Mouse (Mus musculus) thymus, adult 2 months (tissue): ENCODE results near the gene Olfr1248. TPM values are rescaled to one million over a fixed set of nuclear protein-coding genes. Genes with fewer than 3 reads are reported as not detected.
"Not testable (repeated sequence)": the region's sequence is repeated elsewhere in the genome, so short reads cannot be mapped to it uniquely, and the experiment has no call there.

Experiments
- DNase-seq: peaks from one replicate; pipeline ENCODE4 v3.0.0; 2021
- H3K27ac ChIP-seq: fragments of 200-500 bp; 2 replicates; pipeline ENCODE4 v1.5.1; 2012; ENCODE audit warnings: low read length, control low read depth; ENCODE audit not compliant: control insufficient read depth, insufficient read depth
- H3K27me3 ChIP-seq: fragments of 200-500 bp; 2 replicates; pipeline ENCODE4 v1.6.1; 2012; ENCODE audit warnings: mild to moderate bottlenecking, low read length, moderate library complexity, mixed read lengths; ENCODE audit not compliant: control insufficient read depth, insufficient read depth
- H3K36me3 ChIP-seq: fragments of 200-500 bp; 2 replicates; pipeline ENCODE4 v1.6.1; 2012; ENCODE audit warnings: mild to moderate bottlenecking, low read length, moderate library complexity; ENCODE audit not compliant: control insufficient read depth, insufficient read depth
- H3K4me1 ChIP-seq: fragments of 200-500 bp; replicated peaks from 2 replicates; pipeline ENCODE4 v1.6.1; 2012; ENCODE audit warnings: low read length; ENCODE audit not compliant: control insufficient read depth, insufficient read depth
- H3K4me3 ChIP-seq: fragments of 200-500 bp; 2 replicates; pipeline ENCODE4 v1.5.1; 2012; ENCODE audit warnings: mild to moderate bottlenecking, low read length, control low read depth, moderate library complexity; ENCODE audit not compliant: control insufficient read depth, insufficient read depth
- CTCF ChIP-seq: fragments of 200-500 bp; IDR thresholded peaks from 2 replicates; pipeline ENCODE4 v1.5.1; 2012; ENCODE audit warnings: mild to moderate bottlenecking, control low read depth, low read length, moderate library complexity, borderline replicate concordance; ENCODE audit not compliant: control insufficient read depth, poor library complexity, insufficient read depth; ENCODE audit errors: extremely low read depth
- POLR2A ChIP-seq: fragments of 200-500 bp; IDR thresholded peaks from 2 replicates; pipeline ENCODE4 v1.6.1; 2012; ENCODE audit warnings: mild to moderate bottlenecking, low read length, control low read depth, moderate library complexity; ENCODE audit not compliant: control insufficient read depth, poor library complexity, insufficient read depth; ENCODE audit errors: extremely low read depth
- WGBS: fragments of 180-500 bp; shearing (Covaris S2); methylation state at CpG from one replicate; pipeline ENCODE4 v1.1.7; 2018; 5-methylcytosine and 5-hydroxymethylcytosine counted together
- polyA plus RNA-seq: library from polyadenylated mRNA; depleted of rRNA; stranded (reverse); fragments of >200 nt; gene quantifications from 2 replicates; pipeline ENCODE4 v1.2.3, GENCODE M21; 2012; rRNA removed

Gene Olfr1248
- polyA plus RNA-seq = not detected in 2 replicates

- DNase-seq, H3K27me3 ChIP-seq: not testable (repeated sequence)
- WGBS = 89% methylated on average over 1 of the region's 1 CpGs
Measured at GRCm38 (mm10) chr2:89618145-89618544, at the start of gene Olfr1248. Gene Olfr1248 (minus strand): TSS chr2:89618245.

GRCm38 (mm10) chr2:89661367-89661766 is 43.3 kb upstream of the Olfr1248 start, which contains the start of gene Olfr1250:
Gene Olfr1250 (minus strand): TSS chr2:89661467.
- DNase-seq = no peak
- no peak for TF ChIP-seq CTCF
- no peak for TF ChIP-seq POLR2A
- no peaks in the 10 kb centered on the region for H3K4me1 ChIP-seq
- no peaks in the 10 kb centered on the region for H3K27me3 ChIP-seq
- no peak within 1 kb of the TSS for H3K27ac ChIP-seq
- H3K4me3 ChIP-seq = no peak within 1 kb of the TSS
- no peaks in the 10 kb centered on the region for H3K36me3 ChIP-seq

More at GRCm38 (mm10) chr2:89618145-89618544, at the start of gene Olfr1248:
- H3K27ac ChIP-seq, H3K4me3 ChIP-seq, H3K4me1 ChIP-seq, H3K36me3 ChIP-seq: not testable (repeated sequence)

- no peak for TF ChIP-seq POLR2A
- no peak for TF ChIP-seq CTCF
- Histone ChIP-seq H3K4me1 (no peaks in the 10 kb centered on the region), H3K27me3 (no peaks in the 10 kb centered on the region), H3K27ac (no peak within 1 kb of the TSS), H3K4me3 (no peak within 1 kb of the TSS), H3K36me3 (no peaks in the 10 kb centered on the region)
- DNase-seq = no peak
- 92% methylated on average over 2 of the region's 2 CpGs for WGBS
Measured at GRCm38 (mm10) chr2:89634883-89635282, 16.8 kb upstream of the Olfr1248 start, which contains the start of gene Olfr1249. Gene Olfr1249 (minus strand): TSS chr2:89634983.

- WGBS = 97% methylated on average over 2 of the region's 2 CpGs
- Histone ChIP-seq H3K27ac (no peak within 1 kb of the TSS), H3K4me1 (no peaks in the 10 kb centered on the region), H3K36me3 (no peaks in the 10 kb centered on the region), H3K27me3 (no peaks in the 10 kb centered on the region), H3K4me3 (no peak within 1 kb of the TSS)
- TF ChIP-seq CTCF (no peak), POLR2A (no peak)
- DNase-seq = no peak
Measured at GRCm38 (mm10) chr2:89614030-89614429, 4.0 kb downstream of the Olfr1248 start, which contains the start of gene Olfr1247. Gene Olfr1247 (minus strand): TSS chr2:89614130.

- Histone ChIP-seq H3K27me3 (no peaks in the 10 kb centered on the region), H3K27ac (no peak within 1 kb of the TSS), H3K4me3 (no peak within 1 kb of the TSS), H3K36me3 (no peaks in the 10 kb centered on the region), H3K4me1 (no peaks in the 10 kb centered on the region)
- DNase-seq = no peak
- TF ChIP-seq CTCF = no peak
- TF ChIP-seq POLR2A = no peak
- 91% methylated on average over 2 of the region's 2 CpGs for WGBS
Measured at GRCm38 (mm10) chr2:89593057-89593456, 25.0 kb downstream of the Olfr1248 start, which contains the start of gene Olfr1246. Gene Olfr1246 (minus strand): TSS chr2:89593157.

- Histone ChIP-seq H3K27me3 (no peaks in the 10 kb centered on the region), H3K27ac (no peak within 1 kb of the TSS), H3K4me3 (no peak within 1 kb of the TSS), H3K36me3 (no peaks in the 10 kb centered on the region), H3K4me1 (no peaks in the 10 kb centered on the region)
- no peak for DNase-seq
- WGBS = 82% methylated on average over 1 of the region's 1 CpGs
- no peak for TF ChIP-seq POLR2A
- no peak for TF ChIP-seq CTCF
Measured at GRCm38 (mm10) chr2:89578347-89578746, 39.7 kb downstream of the Olfr1248 start, which contains the start of gene Olfr1245. Gene Olfr1245 (minus strand): TSS chr2:89578447.

Other genes with a start within 250 kb of the Olfr1248 start
- not detected in 2 replicates for gene Olfr1238, start 208.6 kb downstream of the Olfr1248 start, polyA plus RNA-seq
- gene Olfr1239, start 197.8 kb downstream of the Olfr1248 start, polyA plus RNA-seq = not detected in 2 replicates
- not detected in 2 replicates for gene Olfr1240, start 175.2 kb downstream of the Olfr1248 start, polyA plus RNA-seq
- not detected in 2 replicates for gene Olfr1241, start 131.1 kb downstream of the Olfr1248 start, polyA plus RNA-seq
- not detected in 2 replicates for gene Olfr1242, start 119.9 kb downstream of the Olfr1248 start, polyA plus RNA-seq
- gene Olfr1243, start 86.8 kb downstream of the Olfr1248 start, polyA plus RNA-seq = not detected in 2 replicates
- not detected in 2 replicates for gene Olfr1245, start 39.8 kb downstream of the Olfr1248 start, polyA plus RNA-seq
- gene Olfr1246, start 25.1 kb downstream of the Olfr1248 start, polyA plus RNA-seq = not detected in 2 replicates
- gene Olfr1247, start 4.1 kb downstream of the Olfr1248 start, polyA plus RNA-seq = not detected in 2 replicates
- gene Olfr1249, start 16.7 kb upstream of the Olfr1248 start, polyA plus RNA-seq = not detected in 2 replicates
- not detected in 2 replicates for gene Olfr1250, start 43.2 kb upstream of the Olfr1248 start, polyA plus RNA-seq
- not detected in 2 replicates for gene Olfr1251, start 53.7 kb upstream of the Olfr1248 start, polyA plus RNA-seq
- gene Olfr1252, start 106.8 kb upstream of the Olfr1248 start, polyA plus RNA-seq = not detected in 2 replicates
- gene Olfr1253, start 138.8 kb upstream of the Olfr1248 start, polyA plus RNA-seq = not detected in 2 replicates
- not detected in 2 replicates for gene Olfr1254, start 175.4 kb upstream of the Olfr1248 start, polyA plus RNA-seq
- gene Olfr1255, start 193.8 kb upstream of the Olfr1248 start, polyA plus RNA-seq = not detected in 2 replicates
- not detected in 2 replicates for gene Olfr1256, start 223.3 kb upstream of the Olfr1248 start, polyA plus RNA-seq
- not detected in 2 replicates for gene Olfr48, start 230.0 kb upstream of the Olfr1248 start, polyA plus RNA-seq